Mouse (Mus musculus): ENCODE results near the gene Tmem236.

DNA sequence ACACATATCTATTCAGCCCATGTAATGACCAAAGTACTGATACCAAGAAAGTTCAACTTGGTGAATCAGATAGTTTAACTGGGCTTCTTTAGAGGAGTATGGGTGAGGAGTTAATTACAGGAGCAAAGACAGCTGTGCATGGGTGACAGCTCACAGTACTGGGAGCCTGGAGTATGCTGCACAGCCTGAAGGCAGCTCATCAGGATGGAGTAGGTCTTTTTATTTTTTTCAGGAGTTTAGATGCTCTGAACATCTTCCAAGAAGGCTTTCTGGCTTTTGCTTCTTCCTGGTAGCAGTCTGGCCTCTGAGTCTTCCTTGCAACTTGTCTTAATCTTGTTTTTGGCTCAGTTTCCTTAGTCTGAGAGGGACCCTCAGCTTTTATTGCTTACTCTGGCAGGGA, 37.3 kb downstream of the Tmem236 start:
- TF ChIP-seq CTCF (conservative IDR thresholded peaks at IDR 0.05; ENCODE audit: low read length) (no peak), NANOG (IDR thresholded peaks at IDR 0.05; ENCODE audit: borderline replicate concordance, low read length) (no peak), POU5F1 (IDR thresholded peaks at IDR 0.05; ENCODE audit: borderline replicate concordance, low read length) (no peak)
